Mouse (Mus musculus) heart, adult 2 months (tissue): ENCODE results near the gene Exosc3. TPM values are rescaled to one million over a fixed set of nuclear protein-coding genes. Genes with fewer than 3 reads are reported as not detected.

Source experiments
- DNase-seq, 2 experiments: peaks; one replicate each; pipeline ENCODE4 v3.0.0; 2021
- H3K27ac ChIP-seq: fragments of 200-600 bp; 2 replicates; pipeline ENCODE4 v1.8.1; 2022
- H3K27me3 ChIP-seq: fragments of 200-500 bp; 2 replicates; pipeline ENCODE4 v1.6.1; 2012; ENCODE audit warnings: mild to moderate bottlenecking, low read length, inconsistent platforms, mixed read lengths; ENCODE audit not compliant: control insufficient read depth, insufficient read depth
- H3K36me3 ChIP-seq: fragments of 200-500 bp; 2 replicates; pipeline ENCODE4 v1.6.1; 2012; ENCODE audit warnings: low read length, inconsistent platforms; ENCODE audit not compliant: control insufficient read depth, insufficient read depth
- H3K4me1 ChIP-seq: fragments of 200-500 bp; 2 replicates; pipeline ENCODE4 v1.6.1; 2011; ENCODE audit warnings: low read length; ENCODE audit not compliant: control insufficient read depth, insufficient read depth
- H3K4me3 ChIP-seq: fragments of 200-600 bp; 2 replicates; pipeline ENCODE4 v1.8.1; 2022
- H3K79me2 ChIP-seq: fragments of 200-500 bp; replicated peaks from 2 replicates; pipeline ENCODE4 v1.6.1; 2012; ENCODE audit warnings: mild to moderate bottlenecking, inconsistent platforms, low read length, moderate library complexity, mixed read lengths; ENCODE audit not compliant: control insufficient read depth, insufficient read depth
- H3K9ac ChIP-seq: fragments of 200-500 bp; 2 replicates; pipeline ENCODE4 v1.6.1; 2012; ENCODE audit warnings: low read depth, mild to moderate bottlenecking, control low read depth, inconsistent platforms, low read length, mixed read lengths
- CTCF ChIP-seq: fragments of 200-600 bp; IDR thresholded peaks from 2 replicates; pipeline ENCODE4 v1.8.1; 2022; ENCODE audit warnings: antibody characterized with exemption, mild to moderate bottlenecking, moderate library complexity
- EP300 ChIP-seq: fragments of 200-500 bp; IDR thresholded peaks from 2 replicates; pipeline ENCODE4 v1.6.1; 2011; ENCODE audit warnings: low read depth, low read length, control low read depth; ENCODE audit not compliant: insufficient read depth
- POLR2A ChIP-seq: fragments of 200-500 bp; IDR thresholded peaks from 2 replicates; pipeline ENCODE4 v1.6.1; 2011; ENCODE audit warnings: mild to moderate bottlenecking, low read depth, low read length, control low read depth; ENCODE audit not compliant: insufficient read depth
- WGBS: fragments of 180-500 bp; shearing (Covaris S2); methylation state at CpG from one replicate; pipeline ENCODE4 v1.1.7; 2018; 5-methylcytosine and 5-hydroxymethylcytosine counted together
- intact Hi-C: fragments of 180-260 bp; cut with DNase I; formaldehyde crosslinking; loops from one replicate; pipeline ENCODE4 v1.15.1; 2025
- polyA plus RNA-seq: library from polyadenylated mRNA; depleted of rRNA; stranded (reverse); fragments of >200 nt; gene quantifications from 2 replicates; pipeline ENCODE4 v1.2.3, GENCODE M21; 2012
- total RNA-seq, 2 experiments: library from RNA; stranded (reverse); gene quantifications; 2 replicates each; pipeline ENCODE4 v1.2.3; 2021

Gene Exosc3
- total and polyA plus RNA-seq, 3 experiments = 8.8 to 15.8 (median 14.3) TPM

- H3K4me1 ChIP-seq = no peaks in the 10 kb centered on the region
- H3K79me2 ChIP-seq = no peaks in the 10 kb centered on the region
- DNase-seq = no peak
- intact Hi-C loops = no loop called here
- H3K4me3 ChIP-seq = no peak overlapping the region
- TF ChIP-seq CTCF (no peak), EP300 (no peak), POLR2A (no peak)
- no peaks in the 10 kb centered on the region for H3K27me3 ChIP-seq
- H3K27ac ChIP-seq = no peak overlapping the region
- no peak overlapping the region for H3K9ac ChIP-seq
- H3K36me3 ChIP-seq = no peaks in the 10 kb centered on the region
- WGBS = 64% methylated on average over 7 of the region's 7 CpGs
These were observed 11.4 kb downstream of the Exosc3 start for GRCm38 (mm10) chr4:45331139-45331538.

- H3K27me3 ChIP-seq = no peaks in the 10 kb centered on the region
- intact Hi-C loops = loop anchor here (1.0 kb wide), 1 partner anchor 21 kb away; no protein-coding TSS in a partner anchor
- under 1% methylated on average over 56 of the region's 56 CpGs for WGBS
These were observed 22.2 kb downstream of the Exosc3 start for GRCm38 (mm10) chr4:45320159-45320816.

DNA sequence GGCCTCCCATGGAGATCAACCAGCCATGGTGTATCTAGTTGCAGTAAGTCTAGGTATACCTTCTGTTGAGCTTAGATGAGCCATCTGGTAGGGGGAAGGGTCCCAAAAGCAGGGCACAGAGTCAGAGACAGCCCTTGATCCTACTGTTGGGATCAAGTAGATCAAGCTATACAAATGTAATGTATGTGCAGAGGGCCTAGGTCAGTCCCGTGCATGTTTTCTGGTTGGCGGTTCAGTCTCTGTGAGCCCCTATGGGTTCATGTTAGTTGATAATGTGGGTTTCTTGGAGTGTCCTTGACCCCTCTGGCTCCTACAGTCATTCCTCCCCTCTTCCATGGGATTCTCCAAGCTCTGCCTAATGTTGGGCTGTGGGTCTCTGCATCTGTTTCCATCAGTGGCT lies 31.5 kb downstream of the Exosc3 start:
- Histone ChIP-seq H3K4me1 (no peaks in the 10 kb centered on the region), H3K9ac (no peak overlapping the region), H3K79me2 (no peaks in the 10 kb centered on the region), H3K27me3 (no peaks in the 10 kb centered on the region), H3K4me3 (no peak overlapping the region), H3K27ac (no peak overlapping the region), H3K36me3 (no peaks in the 10 kb centered on the region)
- no peak for TF ChIP-seq POLR2A
- no peak for TF ChIP-seq CTCF
- TF ChIP-seq EP300 = no peak
- DNase-seq = no peak
- WGBS = 98% methylated on average over 2 of the region's 2 CpGs
- intact Hi-C loops = no loop called here

More at GRCm38 (mm10) chr4:45320159-45320816, 22.2 kb downstream of the Exosc3 start:
- Histone ChIP-seq H3K4me3 (peak overlapping the region; percentile 99), H3K4me1 (no peaks in the 10 kb centered on the region; the same call in 1 of the 2 replicates), H3K27ac (peak overlapping the region; percentile 92), H3K36me3 (peaks cover 8% of the 10 kb centered on the region), H3K9ac (peak overlapping the region; percentile 84), H3K79me2 (no peaks in the 10 kb centered on the region)
- DNase-seq = peak; percentile 87 to 89
- TF ChIP-seq EP300 (0 out of 2 replicates have a peak, but pooled peaks have one; percentile 59), CTCF (no peak; the same call in 1 of the 2 replicates), POLR2A (peak; percentile 82)

- intact Hi-C loops = no loop called here
- Histone ChIP-seq H3K27me3 (no peaks in the 10 kb centered on the region), H3K4me1 (no peaks in the 10 kb centered on the region), H3K36me3 (no peaks in the 10 kb centered on the region), H3K4me3 (no peak overlapping the region), H3K27ac (no peak overlapping the region), H3K79me2 (no peaks in the 10 kb centered on the region), H3K9ac (no peak overlapping the region)
- no peak for TF ChIP-seq POLR2A
- TF ChIP-seq EP300 = no peak
- no peak for TF ChIP-seq CTCF
- 87% methylated on average over 6 of the region's 6 CpGs for WGBS
- no peak for DNase-seq
These were observed 33.9 kb downstream of the Exosc3 start for GRCm38 (mm10) chr4:45308606-45309005.

GRCm38 (mm10) chr4:45308046-45308445 lies 34.5 kb downstream of the Exosc3 start:
- 37% methylated on average over 11 of the region's 11 CpGs for WGBS
- H3K27me3 ChIP-seq = no peaks in the 10 kb centered on the region
- no peaks in the 10 kb centered on the region for H3K79me2 ChIP-seq
- DNase-seq = no peak
- no peaks in the 10 kb centered on the region for H3K4me1 ChIP-seq
- H3K9ac ChIP-seq = no peak overlapping the region
- intact Hi-C loops = no loop called here
- TF ChIP-seq CTCF = peak; percentile 50
- TF ChIP-seq POLR2A = no peak
- H3K4me3 ChIP-seq = no peak overlapping the region
- H3K27ac ChIP-seq = no peak overlapping the region
- H3K36me3 ChIP-seq = no peaks in the 10 kb centered on the region

GRCm38 (mm10) chr4:45305536-45305935 lies 37.0 kb downstream of the Exosc3 start:
- no peaks in the 10 kb centered on the region for H3K79me2 ChIP-seq
- 96% methylated on average over 14 of the region's 14 CpGs for WGBS
- DNase-seq = no peak
- H3K27me3 ChIP-seq = no peaks in the 10 kb centered on the region
- intact Hi-C loops = no loop called here
- H3K27ac ChIP-seq = no peak overlapping the region
- TF ChIP-seq EP300 (no peak), CTCF (no peak), POLR2A (no peak)
- H3K4me1 ChIP-seq = no peaks in the 10 kb centered on the region
- no peak overlapping the region for H3K4me3 ChIP-seq
- H3K36me3 ChIP-seq = no peaks in the 10 kb centered on the region
- no peak overlapping the region for H3K9ac ChIP-seq
